Mouse (Mus musculus): Measurements from ENCODE around the gene Unc79. TPM values are rescaled to one million over a fixed set of nuclear protein-coding genes. Genes with fewer than 3 reads are reported as not detected.

Gene Unc79
- total RNA-seq, 2 experiments from 2014 or later = 0.06 to 0.13 TPM

DNA sequence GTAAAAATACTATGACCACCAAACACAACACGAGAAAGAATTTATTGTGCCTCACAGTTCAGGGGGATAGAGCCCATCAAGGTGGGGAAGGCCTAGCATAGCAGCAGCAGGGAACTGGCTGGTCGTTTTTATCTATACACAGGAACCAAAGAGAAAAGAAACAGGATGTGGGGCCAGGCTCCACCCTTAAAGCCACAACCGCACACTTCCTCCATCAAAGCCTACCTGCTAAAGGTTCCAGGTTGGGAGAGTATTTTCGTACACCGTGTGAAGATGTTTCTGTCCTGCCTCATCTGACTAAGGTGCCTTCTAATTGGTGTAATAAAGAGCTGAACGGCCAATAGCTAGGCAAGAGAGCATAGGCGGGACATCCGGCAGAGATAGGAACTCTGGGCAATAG lies 168.0 kb downstream of the Unc79 start:
- no peak for DNase-seq (ENCODE audit: low spot score)
- intact Hi-C loops (cut with DNase I) = no loop called here

DNA sequence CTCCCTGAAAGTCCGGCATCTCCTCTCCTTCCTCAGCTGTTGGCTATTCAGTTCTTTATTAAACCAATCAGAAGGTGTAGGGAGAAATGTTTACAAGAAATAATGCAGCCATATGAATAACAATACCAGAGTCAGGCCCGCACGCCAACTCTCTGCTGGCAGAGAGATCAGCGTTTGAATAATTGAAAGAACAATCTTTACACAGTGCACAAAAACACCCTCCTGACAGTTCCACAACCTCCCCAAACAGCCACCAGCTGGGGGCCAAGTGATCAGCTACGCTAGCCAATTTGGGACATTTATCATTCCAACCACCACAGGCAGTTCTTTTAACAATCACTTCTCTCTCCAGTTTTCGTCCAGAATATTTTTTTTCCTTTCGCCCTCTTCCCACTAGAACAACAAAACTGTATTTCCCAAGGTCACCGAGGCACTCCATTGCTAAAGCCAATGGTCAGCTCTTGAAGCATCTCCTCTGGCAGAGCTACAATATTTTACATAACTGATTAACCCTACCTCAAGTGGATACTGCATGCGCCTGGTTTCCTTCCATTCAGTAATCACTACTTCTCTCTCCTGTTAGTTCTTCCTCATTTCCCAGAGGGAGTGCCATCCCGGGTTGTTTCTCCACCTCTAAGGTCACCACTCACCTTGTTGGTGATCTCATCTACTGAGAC lies 169.0 kb downstream of the Unc79 start:
- no peak for DNase-seq (ENCODE audit: low spot score)
- intact Hi-C loops (cut with DNase I) = no loop called here

DNA sequence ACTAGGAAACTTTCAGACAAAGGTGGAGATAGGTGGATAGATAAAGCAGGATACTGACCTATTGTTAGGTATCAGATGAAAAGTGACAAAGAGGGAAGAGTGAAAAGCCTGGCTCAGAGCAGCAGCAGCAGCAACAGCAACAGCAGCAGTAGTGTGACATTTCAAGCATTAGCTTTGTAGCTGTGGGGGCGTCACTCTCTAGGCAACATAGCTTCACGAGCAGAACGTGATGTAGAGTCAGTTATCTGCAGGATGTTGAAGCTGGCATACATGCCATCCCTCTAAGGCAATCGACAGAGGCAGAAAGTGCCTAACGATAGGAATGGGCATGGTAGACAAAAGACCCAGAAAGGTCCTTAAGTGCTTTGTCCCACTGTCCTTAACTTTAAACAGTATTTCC lies 173.3 kb downstream of the Unc79 start:
- no peak for DNase-seq (ENCODE audit: low spot score)
- intact Hi-C loops (cut with DNase I) = no loop called here

DNA sequence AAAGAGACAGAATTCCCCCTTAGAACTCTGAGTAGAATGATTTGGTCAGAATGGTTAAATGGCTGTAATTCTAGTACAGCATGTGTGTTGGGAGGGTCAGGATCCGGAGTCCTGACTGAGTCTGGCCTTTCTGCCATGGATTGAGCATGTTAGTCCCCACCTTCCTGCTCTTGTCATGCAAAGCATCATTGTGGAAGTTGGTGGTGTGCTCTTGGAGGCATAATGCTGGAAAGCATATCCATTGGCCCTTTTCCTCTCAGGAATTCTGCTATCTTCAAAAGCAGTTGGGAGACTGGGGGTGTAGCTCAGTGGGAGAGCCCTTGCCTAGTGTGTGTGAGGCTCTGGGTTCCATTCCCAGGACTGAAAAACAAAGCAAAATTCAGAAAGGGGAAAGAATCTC lies 175.2 kb downstream of the Unc79 start:
- DNase-seq (ENCODE audit: low spot score) = no peak
- intact Hi-C loops (cut with DNase I) = no loop called here

DNA sequence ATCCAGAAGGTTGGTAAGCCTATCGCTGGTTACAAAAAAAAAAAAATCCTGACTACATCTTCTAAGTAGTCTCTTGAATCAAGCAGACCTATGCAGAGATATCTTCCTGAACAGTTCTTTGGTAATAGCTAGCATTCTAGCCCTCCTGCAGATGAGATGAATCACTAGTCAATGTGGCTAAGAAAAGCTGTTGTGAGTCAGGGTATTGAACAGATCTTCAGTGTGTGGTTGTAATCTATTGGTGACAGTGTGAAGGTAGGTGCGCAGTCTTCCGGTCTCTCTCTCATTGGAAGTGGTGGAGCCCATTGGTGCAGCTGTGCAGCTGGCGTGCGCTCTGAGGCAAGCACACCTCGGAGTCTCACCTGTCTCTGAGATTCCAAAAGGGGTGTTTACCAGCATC lies 180.3 kb downstream of the Unc79 start:
- no peak for DNase-seq (ENCODE audit: low spot score)
- intact Hi-C loops (cut with DNase I) = no loop called here

DNA sequence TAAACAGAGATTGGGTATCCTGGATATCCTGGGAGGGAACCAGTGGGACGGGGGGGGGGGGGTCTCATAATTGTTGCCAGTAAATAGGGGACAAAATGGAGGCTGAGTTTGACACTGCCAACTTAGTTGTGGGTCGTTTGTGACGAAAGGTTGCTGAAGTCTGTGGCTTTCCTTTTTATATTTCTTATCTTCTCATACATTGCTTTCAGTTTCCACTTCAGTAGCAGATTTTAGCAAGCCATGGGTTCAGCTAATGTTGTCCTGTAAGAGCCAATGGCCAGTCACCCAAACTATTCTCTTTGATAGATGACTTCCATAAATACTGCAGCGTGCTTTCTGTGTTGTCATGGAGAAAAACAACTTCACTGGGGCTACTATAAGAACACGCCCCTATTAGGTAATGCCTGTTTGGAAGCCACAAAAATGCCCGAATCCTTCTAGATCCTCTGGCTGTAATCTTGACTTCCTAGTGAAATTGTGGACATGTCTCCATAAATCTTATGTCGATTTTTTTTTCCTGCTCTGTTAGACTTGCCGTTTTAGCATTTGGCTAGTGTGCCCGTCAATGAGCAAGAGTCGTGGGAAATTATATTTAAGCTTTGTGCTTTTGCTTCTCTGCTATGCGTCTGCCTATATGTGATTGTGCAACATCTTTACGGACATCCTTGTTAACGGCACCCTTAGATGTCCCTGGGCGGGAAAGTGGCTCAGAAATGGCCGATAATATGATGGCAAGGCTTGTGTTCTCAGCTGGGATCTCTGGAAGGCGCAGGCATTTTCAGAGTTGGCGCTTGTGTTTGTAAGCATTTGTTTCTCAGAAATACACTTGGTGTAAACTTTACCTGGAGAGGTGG lies 181.0 kb downstream of the Unc79 start:
- intact Hi-C loops (cut with DNase I) = no loop called here
- no peak for DNase-seq (ENCODE audit: low spot score)

DNA sequence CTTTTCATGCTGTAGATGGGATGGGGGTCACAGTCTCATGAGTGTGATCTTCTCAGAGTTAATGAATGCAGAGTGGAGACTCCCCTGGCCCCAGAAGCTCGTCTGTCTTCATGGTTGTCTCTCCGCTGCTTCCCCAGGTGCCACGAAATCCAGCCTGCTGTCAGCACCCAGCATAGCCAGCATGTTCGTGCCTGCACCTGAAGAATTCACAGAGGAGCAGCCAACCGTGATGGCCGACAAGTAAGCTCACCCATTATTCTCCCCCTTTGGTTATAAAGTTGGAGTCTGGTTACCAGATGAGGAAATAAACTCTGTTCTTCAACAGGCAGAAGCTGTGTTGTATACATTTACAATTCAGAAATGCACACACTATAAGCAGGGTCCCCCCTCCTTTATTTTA lies 182.8 kb downstream of the Unc79 start:
- DNase-seq (ENCODE audit: low spot score) = no peak
- intact Hi-C loops (cut with DNase I) = no loop called here

DNA sequence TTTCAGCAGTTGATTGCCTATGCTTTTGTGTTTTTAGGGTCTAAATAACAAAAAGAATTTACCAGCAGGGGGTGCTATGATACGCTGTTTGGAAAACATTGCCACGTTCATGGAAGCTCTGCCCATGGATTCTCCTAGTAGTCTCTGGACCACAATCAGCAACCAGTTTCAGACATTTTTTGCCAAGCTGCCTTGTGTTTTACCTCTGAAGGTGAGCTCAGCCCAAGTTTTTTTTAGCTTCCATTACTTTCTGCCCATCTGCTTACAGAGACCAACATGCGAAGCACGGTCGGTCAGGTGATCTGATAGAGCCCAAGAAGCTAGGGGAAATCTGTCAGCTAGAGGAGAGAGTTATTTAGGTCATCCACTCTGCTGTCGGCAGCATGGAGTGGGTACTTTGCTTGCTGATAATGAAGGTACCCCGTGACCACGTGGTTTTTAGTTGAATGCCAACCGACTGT lies 193.9 kb downstream of the Unc79 start:
- no peak for DNase-seq (ENCODE audit: low spot score)
- intact Hi-C loops (cut with DNase I) = loop anchor here (1.0 to 5.0 kb wide), 2 partner anchors 159 to 230 kb away; no protein-coding TSS in a partner anchor

DNA sequence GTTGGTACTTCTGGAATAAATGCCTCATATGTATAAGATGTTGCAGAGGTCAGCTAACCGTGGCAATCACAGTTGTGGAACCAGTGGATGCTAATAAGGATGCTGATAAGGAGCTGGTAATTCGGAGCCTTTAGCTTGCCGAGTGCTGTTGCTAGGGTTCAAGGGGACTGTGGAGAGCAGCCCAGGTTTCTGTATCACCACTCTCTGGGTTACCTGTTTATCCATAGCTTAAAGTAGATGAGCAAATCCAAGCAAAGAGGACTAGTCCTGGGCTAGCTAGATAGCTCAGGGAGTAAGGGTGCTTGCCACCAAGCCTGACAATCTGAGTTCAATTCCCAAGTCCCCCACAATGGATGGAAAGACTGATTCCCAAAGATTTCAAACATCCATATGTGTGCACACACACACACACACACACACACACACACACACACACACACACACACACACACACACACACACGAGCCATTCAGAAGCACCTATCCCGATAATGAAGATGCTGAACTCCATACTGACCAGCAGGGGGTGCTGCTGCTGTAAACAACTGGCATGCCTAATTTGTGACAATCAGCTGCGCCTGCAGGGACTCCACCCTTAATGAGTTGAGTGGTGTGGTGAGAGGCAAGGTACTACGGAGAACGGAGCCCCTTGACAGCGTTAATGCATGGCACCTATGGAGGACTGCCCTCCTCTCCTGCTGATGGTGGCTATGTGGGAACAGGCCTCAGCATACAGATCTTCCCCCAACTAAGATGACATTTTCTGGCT lies 195.3 kb downstream of the Unc79 start:
- intact Hi-C loops (cut with DNase I) = loop anchor here (1.0 to 5.0 kb wide), 3 partner anchors 99 to 228 kb away; partner anchors contain the start of gene Prima1
- DNase-seq (ENCODE audit: low spot score) = no peak

DNA sequence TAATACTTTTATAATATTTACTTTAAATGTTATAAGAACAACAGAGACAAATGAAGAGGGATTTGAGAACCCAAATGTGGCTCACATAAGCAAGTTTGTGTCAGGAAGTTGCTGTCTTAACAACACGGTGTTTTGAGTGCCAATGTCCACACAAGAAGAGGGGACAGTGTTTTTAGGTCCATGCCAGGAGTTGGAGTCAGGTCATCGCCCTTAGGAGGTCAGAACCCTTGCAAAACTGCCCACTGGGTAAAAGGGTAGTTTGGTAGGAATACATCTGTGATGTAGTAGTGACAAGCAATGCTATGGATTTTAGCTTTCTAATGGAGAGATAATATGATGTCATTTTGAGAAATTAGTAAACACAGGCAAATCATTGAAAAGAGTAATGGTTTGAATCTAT lies 201.6 kb downstream of the Unc79 start:
- DNase-seq (ENCODE audit: low spot score) = no peak
- intact Hi-C loops (cut with DNase I) = no loop called here

DNA sequence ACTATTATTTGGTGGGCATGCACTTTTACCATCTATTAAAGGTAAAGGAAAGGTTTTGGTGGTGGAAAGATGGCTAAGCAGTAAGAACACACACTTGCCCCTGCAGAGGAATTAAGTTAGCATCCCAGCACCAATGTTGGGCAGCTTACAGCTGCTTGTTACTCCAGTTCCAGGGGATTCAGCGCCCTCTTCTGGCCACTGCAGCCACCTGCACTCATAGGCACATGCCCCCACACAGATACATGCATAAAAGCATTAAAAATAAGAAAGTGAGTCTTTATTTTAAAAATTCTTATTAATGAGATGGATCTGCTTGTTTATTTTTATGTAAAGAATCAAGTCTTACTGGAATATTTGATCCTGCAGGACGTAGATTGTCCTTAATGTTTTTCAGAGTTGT lies 206.3 kb downstream of the Unc79 start:
- intact Hi-C loops (cut with DNase I) = no loop called here
- no peak for DNase-seq (ENCODE audit: low spot score)

DNA sequence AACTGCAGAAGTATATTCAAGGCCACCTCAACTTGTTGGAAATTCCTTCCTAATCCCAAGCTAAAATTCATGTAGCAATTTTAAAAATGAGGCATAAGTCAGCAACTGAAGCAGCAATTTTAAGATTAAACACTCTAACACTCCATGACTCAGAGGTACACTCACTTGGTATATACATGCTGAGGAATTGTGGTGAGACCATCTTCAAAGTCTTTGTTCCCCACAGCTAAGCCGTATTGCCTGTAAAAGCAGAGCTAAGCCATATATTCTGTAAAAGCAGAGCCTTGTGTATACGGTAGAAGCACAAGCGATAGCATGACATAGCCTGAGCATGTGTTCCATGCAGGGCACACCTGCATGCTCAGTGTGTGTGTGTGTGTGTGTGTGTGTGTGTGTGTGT lies 206.7 kb downstream of the Unc79 start:
- no peak for DNase-seq (ENCODE audit: low spot score)
- intact Hi-C loops (cut with DNase I) = no loop called here

DNA sequence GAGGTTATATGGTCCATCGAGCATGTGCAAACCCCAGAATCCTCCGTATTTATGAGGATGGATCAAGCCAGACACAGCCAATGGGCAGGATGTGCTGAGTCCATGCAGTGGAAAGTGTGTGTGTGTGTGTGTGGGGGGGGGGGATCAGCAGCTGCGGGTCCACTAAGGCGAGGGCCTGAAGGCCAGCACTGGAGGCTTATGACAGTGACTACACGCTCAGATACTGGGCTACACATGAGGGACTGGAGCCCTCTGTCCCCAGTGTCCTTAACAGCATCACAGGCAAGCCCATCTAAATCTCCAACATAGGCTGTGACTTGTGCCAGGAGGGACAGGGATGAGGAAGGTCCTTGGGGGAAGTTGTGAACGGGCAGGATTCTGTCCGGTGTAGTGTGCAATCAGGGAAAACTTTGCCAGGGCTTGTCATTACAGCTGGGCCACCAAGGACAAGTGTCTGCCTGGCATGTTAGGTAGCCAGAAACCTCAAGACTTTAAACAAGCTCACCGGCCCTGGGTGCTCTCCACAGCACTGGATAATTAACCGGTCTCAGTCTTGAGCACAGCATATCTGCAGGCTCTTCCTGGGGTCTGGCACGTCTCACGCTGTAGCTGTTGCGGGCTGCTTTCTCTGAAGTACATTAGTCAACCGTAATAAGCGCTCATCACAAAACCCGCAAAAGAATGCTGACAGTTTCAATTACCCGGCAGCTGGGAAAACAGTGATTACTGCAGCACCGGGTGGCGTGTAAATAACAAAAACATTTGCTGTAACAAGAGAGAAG lies 208.7 kb downstream of the Unc79 start:
- no peak for DNase-seq (ENCODE audit: low spot score)
- intact Hi-C loops (cut with DNase I) = no loop called here

DNA sequence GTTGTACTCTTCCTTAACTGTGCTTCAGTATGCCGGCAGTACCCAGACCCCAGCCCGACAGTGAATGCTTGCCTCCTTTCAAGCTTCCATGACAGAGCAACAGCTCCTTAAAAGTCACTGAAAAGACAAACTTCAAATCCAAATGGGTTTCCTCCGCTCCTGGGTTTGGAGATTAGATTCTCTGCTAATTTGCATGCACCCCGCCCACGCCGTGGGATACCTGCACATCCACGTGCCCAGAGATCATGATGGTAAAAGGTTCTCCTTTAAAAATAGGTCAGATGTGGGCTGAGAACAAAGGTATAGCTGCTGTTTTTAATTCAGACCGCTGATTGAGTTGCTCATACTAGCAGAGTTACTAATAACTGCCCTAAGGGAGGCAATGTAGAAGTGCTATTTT lies 210.4 kb downstream of the Unc79 start:
- no peak for DNase-seq (ENCODE audit: low spot score)
- intact Hi-C loops (cut with DNase I) = no loop called here

DNA sequence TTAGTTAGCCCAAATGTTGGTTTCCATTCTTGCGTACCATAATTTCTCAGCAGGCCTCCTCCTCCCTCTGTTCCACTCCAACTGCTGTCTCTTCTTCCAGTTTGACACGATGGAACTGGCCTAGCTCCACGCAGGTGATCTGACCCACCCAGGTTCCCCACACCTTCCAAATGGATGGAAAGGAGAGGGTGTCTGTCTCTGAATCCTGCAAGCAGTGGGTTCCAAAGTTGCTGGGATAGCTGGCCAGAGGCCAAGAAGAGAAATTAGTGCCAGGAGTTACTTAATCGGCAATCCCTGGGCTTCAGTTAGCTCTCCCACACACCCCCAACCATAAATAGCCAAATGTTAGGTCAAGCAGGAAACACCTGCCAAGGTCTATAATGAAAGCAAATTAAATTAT lies 212.1 kb downstream of the Unc79 start:
- intact Hi-C loops (cut with DNase I) = no loop called here
- DNase-seq (ENCODE audit: low spot score) = no peak

DNA sequence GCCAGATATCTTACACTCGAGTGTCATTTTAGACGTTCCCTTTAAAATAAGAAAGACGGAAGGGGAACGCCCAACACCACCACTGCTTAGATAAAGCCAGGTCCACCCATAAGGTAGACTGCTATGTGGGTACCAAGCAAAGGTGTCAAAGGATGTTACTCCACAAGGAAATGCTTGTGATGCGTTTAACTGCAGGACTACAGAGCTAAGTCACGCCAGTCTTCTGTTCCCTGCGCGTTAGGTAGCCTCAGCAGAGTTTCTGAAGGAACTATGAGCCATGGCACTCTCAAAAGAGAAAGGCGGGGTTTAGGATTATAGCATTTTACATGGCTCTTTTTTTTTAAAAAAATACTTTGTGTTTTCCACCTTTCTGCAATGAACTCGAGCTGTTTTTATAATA lies 214.9 kb downstream of the Unc79 start:
- intact Hi-C loops (cut with DNase I) = no loop called here

DNA sequence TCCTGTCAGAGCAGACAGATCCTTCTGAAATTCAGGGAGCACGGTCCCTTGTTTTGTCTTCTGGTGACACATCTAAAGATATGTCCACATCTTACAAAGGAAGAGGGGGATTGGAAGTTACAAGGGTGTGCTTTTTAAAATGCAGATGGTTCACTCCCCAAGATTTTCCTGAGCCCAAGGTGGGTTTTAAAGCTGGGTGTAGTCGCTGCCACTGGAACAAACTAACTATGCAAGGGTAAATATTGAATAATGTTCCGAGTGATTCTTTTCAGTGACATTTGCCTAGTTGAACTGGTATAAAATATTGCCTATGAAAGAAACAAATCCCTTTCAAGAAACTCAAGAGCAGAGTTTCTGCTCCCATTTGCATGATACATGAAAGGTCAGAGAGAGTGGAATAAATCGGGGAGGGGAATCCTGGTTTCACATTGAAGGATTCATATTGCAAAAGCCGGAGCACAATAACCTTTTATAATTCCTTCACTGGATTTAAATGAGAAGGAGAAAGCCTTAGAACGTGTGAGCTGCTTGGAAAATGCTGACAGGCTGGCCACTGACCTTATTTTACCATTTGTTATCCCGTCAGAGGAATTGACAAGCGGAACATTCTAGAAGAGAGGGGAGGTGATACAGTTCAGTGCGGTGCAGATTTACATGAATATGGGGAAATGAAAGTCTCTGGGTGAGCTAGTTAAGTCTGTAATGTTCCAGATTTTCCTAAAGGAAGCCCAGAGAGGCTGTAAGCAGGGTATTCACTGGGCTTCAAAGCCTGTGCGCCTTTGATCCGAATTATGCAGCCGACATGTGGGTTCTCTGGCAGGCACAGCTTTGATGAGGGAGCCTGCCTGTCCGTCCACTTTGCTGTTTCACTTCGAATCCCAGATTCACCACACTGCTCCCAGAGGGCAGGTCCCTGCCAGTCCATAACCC lies 215.7 kb downstream of the Unc79 start:
- no peak for DNase-seq (ENCODE audit: low spot score)
- intact Hi-C loops (cut with DNase I) = no loop called here

More for the DNA sequence above, 214.9 kb downstream of the Unc79 start:
- no peak for DNase-seq (ENCODE audit: low spot score)

DNA sequence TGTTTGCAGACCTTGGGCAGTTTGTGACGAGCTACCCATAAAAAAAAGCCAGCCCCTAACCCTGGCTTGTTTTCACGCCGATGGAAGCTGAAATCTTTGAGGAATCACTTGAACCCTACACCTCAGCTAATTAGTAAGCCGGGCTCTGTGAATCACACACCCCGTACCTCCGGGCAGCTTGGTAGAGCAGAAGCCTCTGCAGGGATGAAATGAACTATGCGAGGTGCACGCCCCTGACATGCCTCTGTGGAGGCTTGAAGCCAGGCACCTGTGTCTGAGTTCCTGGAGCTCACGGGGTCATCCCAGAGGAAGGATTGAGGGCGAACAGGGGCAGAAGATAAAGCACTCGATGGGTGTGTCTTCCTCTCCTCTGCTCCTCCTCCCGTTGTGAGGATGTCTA lies 220.2 kb downstream of the Unc79 start:
- DNase-seq (ENCODE audit: low spot score) = no peak
- intact Hi-C loops (cut with DNase I) = no loop called here

DNA sequence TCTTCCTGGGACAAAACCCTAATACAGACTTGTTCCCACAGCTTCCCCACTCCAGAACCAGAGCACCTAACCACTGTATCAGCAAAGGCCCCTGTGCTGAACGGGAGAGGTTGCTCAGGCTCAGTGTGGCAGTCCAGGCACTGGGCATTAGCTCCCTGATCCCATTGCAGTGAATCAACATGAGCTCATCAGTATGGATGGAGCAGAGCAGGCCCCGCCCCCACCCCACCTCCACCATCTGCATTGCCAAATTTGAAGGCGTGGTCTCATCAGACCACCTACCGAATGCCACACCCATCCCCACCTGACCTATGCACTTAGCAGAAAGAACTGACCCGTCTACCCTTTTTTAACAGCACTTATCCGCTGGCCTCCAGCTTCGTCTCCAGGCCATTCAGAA lies 234.4 kb downstream of the Unc79 start:
- intact Hi-C loops (cut with DNase I) = no loop called here
- no peak for DNase-seq (ENCODE audit: low spot score)

All from heart, postnatal 25 days (tissue).